Mouse (Mus musculus): ENCODE data around the gene Mier1. TPM values are rescaled to one million over a fixed set of nuclear protein-coding genes. Genes with fewer than 3 reads are reported as not detected.

Gene Mier1
- total RNA-seq (2021): 10 to 100 TPM; 21.8 to 22.3 TPM
- long read RNA-seq, experiment 1, partial matches to known transcripts: 2 of 2 reads
- long read RNA-seq, experiment 1, other reads (novel, unspliced or antisense): 0 of 2 reads
- long read RNA-seq, experiment 2, full-length matches to known transcripts: 3 of 9 reads
- long read RNA-seq, experiment 2, partial matches to known transcripts: 1 of 9 reads
- long read RNA-seq, experiment 2, other reads (novel, unspliced or antisense): 5 of 9 reads

GRCm38 (mm10) chr4:103114184-103115111 is at the start of gene Mier1, which contains the start of gene Wdr78:
Mier1 (plus strand) TSS chr4:103114390.
Wdr78 (minus strand) TSS chr4:103114555.
- intact Hi-C loops (cut with DNase I; ENCODE audit: low total_unique reads): no loop called here

DNA sequence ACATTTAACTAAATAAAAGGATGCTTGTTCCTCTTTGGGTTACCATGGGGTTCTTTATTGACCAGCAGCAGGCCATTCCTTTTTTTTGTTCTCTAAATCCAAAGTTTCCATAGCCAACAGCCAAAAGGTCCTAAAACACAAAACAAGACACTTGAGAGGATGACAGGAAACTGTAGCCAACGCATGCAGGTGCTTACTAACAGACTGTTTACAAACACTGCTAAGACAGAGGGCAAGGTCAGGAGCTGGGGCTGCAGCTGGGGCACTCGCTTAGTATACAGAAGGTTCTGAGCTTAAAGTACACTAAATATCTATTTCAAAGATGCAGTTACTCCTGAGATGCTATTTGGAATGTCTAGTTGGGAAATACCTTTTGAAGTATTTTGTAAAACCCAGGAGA is 49.8 kb upstream of the Mier1 start:
- DNase-seq: no peak
- intact Hi-C loops (cut with DNase I; ENCODE audit: low total_unique reads): no loop called here

More at GRCm38 (mm10) chr4:103114184-103115111, at the start of gene Mier1, which contains the start of gene Wdr78:
- DNase-seq: peak; percentile 97

- intact Hi-C loops (cut with DNase I; ENCODE audit: low total_unique reads): no loop called here
- DNase-seq: no peak
Measured at GRCm38 (mm10) chr4:103064976-103065375, 49.2 kb upstream of the Mier1 start.

- intact Hi-C loops (cut with DNase I; ENCODE audit: low total_unique reads): no loop called here
- no peak for DNase-seq
Measured at GRCm38 (mm10) chr4:103067906-103068655, 46.1 kb upstream of the Mier1 start.

DNA sequence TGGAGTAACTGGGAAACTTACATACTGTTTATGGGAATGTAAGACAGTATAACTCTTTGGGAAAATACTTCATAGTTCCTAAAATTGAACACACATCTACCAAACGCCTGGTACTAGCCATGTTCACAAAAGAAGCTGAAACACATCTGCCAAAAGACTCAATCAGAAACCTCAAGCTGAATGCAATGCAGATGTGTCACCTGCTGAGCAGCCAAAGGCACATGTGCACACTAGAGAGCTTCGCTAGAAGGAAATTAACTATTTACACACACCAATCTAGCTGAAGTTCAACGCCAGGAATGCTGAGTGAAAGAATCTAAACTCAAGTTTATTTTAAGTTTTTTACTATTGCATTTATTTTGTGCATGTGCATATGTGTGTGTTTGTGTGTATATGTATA is 43.6 kb upstream of the Mier1 start:
- no peak for DNase-seq
- intact Hi-C loops (cut with DNase I; ENCODE audit: low total_unique reads): no loop called here

DNA sequence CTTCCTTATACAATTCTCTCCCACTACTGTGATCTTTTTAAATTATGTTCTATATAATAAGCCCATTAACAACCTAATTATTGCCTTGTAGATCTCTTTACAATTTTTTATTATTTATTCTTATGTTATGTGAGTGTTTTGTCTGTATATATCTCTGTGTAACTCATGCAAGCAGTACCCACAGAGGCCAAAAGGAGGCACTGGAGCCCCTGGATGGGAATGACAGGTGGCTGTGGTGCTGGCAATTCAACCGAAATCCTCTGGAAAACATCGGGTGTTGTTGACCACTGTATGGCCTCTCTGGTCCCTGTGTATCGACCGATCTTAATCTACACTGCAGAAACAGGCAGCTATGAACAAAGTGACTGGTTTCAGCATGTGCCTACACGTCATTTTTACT is 29.0 kb upstream of the Mier1 start:
- DNase-seq: no peak
- intact Hi-C loops (cut with DNase I; ENCODE audit: low total_unique reads): no loop called here

- intact Hi-C loops (cut with DNase I; ENCODE audit: low total_unique reads): no loop called here
Measured at GRCm38 (mm10) chr4:103095921-103096320, 18.3 kb upstream of the Mier1 start.

GRCm38 (mm10) chr4:103098532-103098931 is 15.7 kb upstream of the Mier1 start:
- intact Hi-C loops (cut with DNase I; ENCODE audit: low total_unique reads): no loop called here

More at GRCm38 (mm10) chr4:103095921-103096320, 18.3 kb upstream of the Mier1 start:
- DNase-seq: no peak

DNA sequence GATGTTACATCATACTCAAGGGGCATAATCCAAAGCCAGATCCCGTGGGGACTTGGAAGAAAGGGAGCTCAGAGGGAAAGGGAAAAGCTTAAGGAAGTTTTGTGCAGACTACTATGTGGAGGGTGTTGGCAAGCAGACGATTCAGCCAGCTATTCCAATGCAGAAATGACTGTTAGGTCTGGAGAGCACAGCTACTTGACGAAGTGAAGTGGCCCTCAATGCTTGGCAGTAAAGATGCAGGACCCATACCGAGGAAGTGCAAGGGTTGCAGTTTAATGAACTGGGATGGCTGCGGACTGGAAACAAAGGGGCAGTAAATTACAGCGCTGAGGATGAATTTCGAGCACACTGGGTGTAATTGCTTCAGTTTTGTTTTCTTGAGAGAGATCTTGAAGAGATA is 1.5 kb upstream of the Mier1 start:
- DNase-seq: no peak

More at GRCm38 (mm10) chr4:103098532-103098931, 15.7 kb upstream of the Mier1 start:
- no peak for DNase-seq

DNA sequence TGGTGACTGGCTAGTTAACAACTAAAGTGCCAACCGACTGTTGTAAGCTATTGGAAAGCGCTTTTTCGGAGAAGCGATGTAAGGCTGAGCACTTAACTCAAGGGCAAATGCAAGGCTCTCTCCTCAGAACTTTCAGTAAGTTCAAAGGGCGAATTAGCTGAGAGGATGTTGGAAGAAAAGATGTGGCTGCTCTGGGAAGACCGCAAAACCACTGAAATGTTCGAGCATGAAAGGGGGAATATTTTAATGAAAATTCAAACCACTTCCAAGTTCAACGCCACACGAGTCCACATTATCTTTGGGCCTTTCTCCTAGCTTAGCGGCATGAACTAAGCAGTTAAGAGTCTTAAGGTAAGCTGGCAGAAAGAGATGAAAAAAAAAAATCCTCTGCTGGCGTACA is 788 bp upstream of the Mier1 start:
- intact Hi-C loops (cut with DNase I; ENCODE audit: low total_unique reads): no loop called here

More for the DNA sequence above, 1.5 kb upstream of the Mier1 start:
- intact Hi-C loops (cut with DNase I; ENCODE audit: low total_unique reads): no loop called here

GRCm38 (mm10) chr4:103118888-103119228 is 4.7 kb downstream of the Mier1 start:
- intact Hi-C loops (cut with DNase I; ENCODE audit: low total_unique reads): no loop called here
- no peak for DNase-seq

More for the DNA sequence above, 788 bp upstream of the Mier1 start:
- DNase-seq: no peak

GRCm38 (mm10) chr4:103119229-103120027 is 5.2 kb downstream of the Mier1 start:
- DNase-seq: peak; percentile 85
- intact Hi-C loops (cut with DNase I; ENCODE audit: low total_unique reads): no loop called here

DNA sequence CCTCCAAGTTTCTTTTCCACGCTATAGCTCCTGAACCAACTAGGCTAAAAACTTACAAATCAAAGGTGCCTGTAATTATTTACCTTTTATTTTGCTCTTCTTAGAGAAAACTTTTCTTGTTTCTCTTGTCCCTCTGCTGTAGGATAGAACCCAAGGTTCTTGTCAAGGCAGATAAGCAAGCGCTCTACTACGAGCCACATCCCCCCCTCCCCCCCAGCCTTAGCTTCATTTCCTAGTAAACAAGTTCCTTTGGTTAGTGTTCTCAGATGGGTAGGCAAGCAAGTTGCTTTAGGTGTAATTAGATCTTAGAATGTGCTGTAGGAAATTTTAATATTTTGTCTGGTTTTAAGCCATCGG is 5.8 kb downstream of the Mier1 start:
- intact Hi-C loops (cut with DNase I; ENCODE audit: low total_unique reads): no loop called here
- no peak for DNase-seq

DNA sequence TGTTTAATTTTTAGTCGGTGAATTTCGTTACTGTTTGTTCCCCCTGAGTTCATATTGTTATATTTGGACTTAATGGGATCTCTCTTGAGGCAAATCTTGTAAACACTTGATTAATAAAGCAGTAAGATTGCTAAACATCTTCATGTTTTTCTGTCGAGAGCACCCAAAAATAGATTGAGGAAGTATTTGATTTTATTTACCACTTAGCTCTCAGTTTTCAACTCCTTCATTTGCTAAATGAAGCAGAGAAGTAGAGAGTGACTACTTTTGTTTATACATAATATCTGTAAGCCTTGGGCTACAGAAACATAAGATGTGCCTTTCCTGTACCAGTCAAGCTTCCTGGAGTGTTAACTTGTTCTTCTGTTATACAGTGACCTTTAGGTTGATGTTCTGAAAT is 6.2 kb downstream of the Mier1 start:
- DNase-seq: no peak
- intact Hi-C loops (cut with DNase I; ENCODE audit: low total_unique reads): no loop called here

DNA sequence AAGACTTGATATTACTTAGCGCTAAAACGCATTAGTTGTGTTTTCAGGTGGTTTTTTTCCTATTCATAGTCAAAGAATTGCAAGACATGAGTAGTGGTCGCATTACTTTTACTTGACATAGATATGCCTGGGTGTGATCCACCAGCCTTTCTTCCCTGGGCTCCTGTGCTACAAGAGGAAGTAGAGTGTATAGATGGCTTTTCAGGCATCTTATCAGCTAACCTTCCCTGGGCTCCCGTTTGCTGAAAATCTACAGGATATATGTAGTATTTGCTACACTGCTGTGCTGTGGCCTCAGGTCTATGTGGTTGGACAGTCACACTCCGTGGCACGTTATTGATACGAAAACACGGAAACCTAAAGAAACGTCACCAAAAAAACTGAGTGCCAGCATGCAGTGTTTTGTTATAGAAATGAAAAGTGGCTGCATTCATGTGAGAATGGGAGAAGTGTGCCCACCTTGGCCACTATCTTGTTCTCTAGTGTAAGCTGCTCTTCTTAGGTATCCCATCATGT is 6.7 kb downstream of the Mier1 start:
- DNase-seq: no peak
- intact Hi-C loops (cut with DNase I; ENCODE audit: low total_unique reads): no loop called here

DNA sequence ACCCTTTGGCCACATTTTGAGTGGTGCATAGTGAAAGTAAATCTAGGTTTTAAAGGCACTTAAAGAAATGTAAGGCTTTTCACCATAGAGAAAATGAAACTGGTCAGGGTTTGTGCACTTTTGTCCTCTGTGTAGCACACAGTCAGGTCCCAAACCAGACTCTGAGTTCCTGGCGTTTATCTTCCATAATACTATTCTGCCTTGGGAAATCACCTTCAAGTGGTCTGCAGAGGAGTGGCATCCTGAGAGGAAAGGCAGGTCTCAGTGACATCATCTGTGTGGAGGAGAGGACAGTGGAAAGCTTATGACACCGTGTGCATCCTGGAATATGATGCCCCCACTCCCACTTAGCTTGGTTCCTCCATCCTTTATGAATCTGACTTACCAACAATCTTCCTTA is 8.9 kb downstream of the Mier1 start:
- intact Hi-C loops (cut with DNase I; ENCODE audit: low total_unique reads): no loop called here
- DNase-seq: no peak

DNA sequence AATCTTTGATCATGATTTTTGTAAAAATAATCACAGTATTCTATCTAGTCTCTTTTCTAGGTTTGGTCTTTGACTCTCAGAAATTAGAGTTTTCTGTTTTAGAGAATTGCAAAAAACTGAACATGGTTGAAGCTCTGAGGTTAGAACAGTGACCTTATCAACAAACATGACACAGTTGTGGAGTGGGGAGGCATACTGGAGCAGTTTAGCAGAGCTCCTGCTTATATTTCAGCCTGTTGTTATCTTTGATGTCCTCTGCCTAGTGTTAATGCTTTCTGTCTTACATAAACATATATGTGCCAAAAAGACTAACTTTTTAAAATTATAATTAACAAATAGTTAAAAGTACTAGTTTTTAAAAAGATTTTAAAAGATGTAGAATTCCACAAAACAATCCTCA is 9.4 kb downstream of the Mier1 start:
- DNase-seq: no peak
- intact Hi-C loops (cut with DNase I; ENCODE audit: low total_unique reads): no loop called here

DNA sequence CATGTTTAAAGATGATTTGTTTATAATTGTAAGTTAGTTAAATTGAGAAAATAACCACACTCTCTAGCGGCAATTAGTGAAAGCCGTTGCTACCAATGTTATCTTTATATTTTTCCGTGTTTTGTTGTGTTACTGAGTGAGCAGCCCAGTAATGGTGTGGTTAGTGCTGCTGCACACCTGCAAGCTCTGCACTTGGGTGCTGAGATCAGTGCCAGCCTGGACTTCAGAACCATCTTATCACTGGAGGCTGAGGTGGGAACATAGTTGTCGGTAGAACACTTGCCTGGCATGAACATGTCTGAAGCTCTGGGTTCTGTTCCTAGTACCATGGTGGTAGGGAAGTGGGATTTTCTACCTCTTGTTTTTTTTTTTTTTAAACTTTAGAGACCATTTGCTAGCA is 12.3 kb downstream of the Mier1 start:
- DNase-seq: no peak
- intact Hi-C loops (cut with DNase I; ENCODE audit: low total_unique reads): no loop called here

GRCm38 (mm10) chr4:103136946-103137345 is 22.8 kb downstream of the Mier1 start:
- intact Hi-C loops (cut with DNase I; ENCODE audit: low total_unique reads): no loop called here
- no peak for DNase-seq
